Comparison of ENCODE assay signal across 31 mouse cellular contexts in the genomic region with DNA sequence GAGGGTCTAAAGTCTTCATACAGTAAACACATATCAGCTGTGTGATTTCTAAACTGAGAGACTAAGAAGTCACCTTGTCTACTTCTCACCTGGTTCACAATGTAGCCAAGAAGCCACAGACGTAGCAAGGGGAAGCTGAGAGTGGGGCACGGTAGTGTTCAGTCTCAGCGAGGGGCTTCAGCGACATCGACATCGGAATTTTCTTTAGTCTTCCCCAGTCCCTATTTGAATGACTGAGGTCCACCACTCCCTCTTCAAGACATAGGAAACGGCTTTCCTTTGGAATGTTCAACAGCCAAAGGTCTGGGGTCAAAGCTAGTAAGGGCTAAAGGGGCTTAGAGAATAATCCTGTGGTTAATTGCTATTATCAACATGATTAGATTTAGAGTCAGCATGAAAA.
"Had no signal": no experiment of that assay in that cellular context is flagged by ENCODE, and none has a peak within 500 bp of the region (broad histone marks: within the 10 kb centered on the region; RNA-seq: fewer than 3 reads in every experiment).

No protein-coding gene starts in this region.

- H3K9me3 ChIP-seq: limb, embryonic 10.5 days; limb, embryonic 12.5 days; limb, embryonic 13.5 days; limb, embryonic 15.5 days; liver, embryonic 12.5 days; liver, embryonic 13.5 days; liver, embryonic 15.5 days; lung, embryonic 15.5 days; megakaryocyte, embryonic 14.5 days; midbrain, embryonic 10.5 days; midbrain, embryonic 12.5 days; midbrain, embryonic 13.5 days; midbrain, embryonic 15.5 days; neural tube, embryonic 12.5 days had no signal

- H3K4me2 ChIP-seq: limb, embryonic 12.5 days; limb, embryonic 13.5 days; limb, embryonic 15.5 days; liver, embryonic 11.5 days; liver, embryonic 12.5 days; liver, embryonic 13.5 days; liver, embryonic 15.5 days; lung, embryonic 14.5 days; lung, embryonic 15.5 days; midbrain, embryonic 11.5 days; midbrain, embryonic 12.5 days; midbrain, embryonic 13.5 days; midbrain, embryonic 15.5 days; neural tube, embryonic 12.5 days had no signal

- DNase-seq: left cerebral cortex, postnatal 4 days; liver; liver, embryonic 13.5 days; liver, postnatal 0 days; lung, adult 18-20 months; lung, adult 2 months; lung, embryonic 14.5 days; lung, postnatal 10 days; lung, postnatal 14 days; lung, postnatal 36 days; midbrain, embryonic 14.5 days had no signal

- H3K9ac ChIP-seq: limb, embryonic 12.5 days; limb, embryonic 13.5 days; limb, embryonic 15.5 days; liver, embryonic 12.5 days; liver, embryonic 13.5 days; liver, embryonic 14.5 days; liver, embryonic 15.5 days; liver, postnatal 0 days; lung, embryonic 14.5 days; lung, embryonic 15.5 days; midbrain, embryonic 12.5 days; midbrain, embryonic 13.5 days; midbrain, embryonic 15.5 days; neural tube, embryonic 12.5 days had no signal

- H3K27me3 ChIP-seq: limb, embryonic 12.5 days; limb, embryonic 13.5 days; limb, embryonic 15.5 days; lung, embryonic 15.5 days; midbrain, embryonic 12.5 days; midbrain, embryonic 13.5 days; midbrain, embryonic 15.5 days; neural tube, embryonic 12.5 days had no signal

- ATAC-seq: liver, embryonic 12.5 days; liver, postnatal 0 days; lung, postnatal 0 days; midbrain, embryonic 13.5 days; midbrain, embryonic 15.5 days; midbrain, embryonic 16.5 days had no signal

- H3K27ac ChIP-seq: limb, embryonic 10.5 days; limb, embryonic 12.5 days; limb, embryonic 13.5 days; limb, embryonic 15.5 days; liver, embryonic 12.5 days; liver, embryonic 13.5 days; liver, embryonic 14.5 days; liver, embryonic 15.5 days; lung, embryonic 15.5 days; macrophage; midbrain, embryonic 10.5 days; midbrain, embryonic 12.5 days; midbrain, embryonic 13.5 days; midbrain, embryonic 15.5 days; neural tube, embryonic 12.5 days had no signal

- H3K4me3 ChIP-seq: limb, embryonic 10.5 days; limb, embryonic 12.5 days; limb, embryonic 13.5 days; limb, embryonic 15.5 days; liver, embryonic 12.5 days; liver, embryonic 13.5 days; liver, embryonic 15.5 days; lung, embryonic 15.5 days; midbrain, embryonic 10.5 days; midbrain, embryonic 12.5 days; midbrain, embryonic 13.5 days; midbrain, embryonic 15.5 days; myocyte; neural tube, embryonic 12.5 days had no signal

- H3K36me3 ChIP-seq: limb, embryonic 10.5 days; limb, embryonic 12.5 days; limb, embryonic 13.5 days; limb, embryonic 15.5 days; liver, embryonic 12.5 days; liver, embryonic 13.5 days; liver, embryonic 15.5 days; lung, embryonic 15.5 days; midbrain, embryonic 10.5 days; midbrain, embryonic 12.5 days; midbrain, embryonic 13.5 days; midbrain, embryonic 15.5 days; neural tube, embryonic 12.5 days had no signal
